Mouse (Mus musculus): ENCODE data around the gene Gtf2a1. TPM values are rescaled to one million over a fixed set of nuclear protein-coding genes. Genes with fewer than 3 reads are reported as not detected.
"Not testable (repeated sequence)": the region's sequence is repeated elsewhere in the genome, so short reads cannot be mapped to it uniquely, and the experiment has no call there.

The Gtf2a1 gene
- polyA plus RNA-seq, 1 experiment from 2014 or later, result 29.9 TPM

DNA sequence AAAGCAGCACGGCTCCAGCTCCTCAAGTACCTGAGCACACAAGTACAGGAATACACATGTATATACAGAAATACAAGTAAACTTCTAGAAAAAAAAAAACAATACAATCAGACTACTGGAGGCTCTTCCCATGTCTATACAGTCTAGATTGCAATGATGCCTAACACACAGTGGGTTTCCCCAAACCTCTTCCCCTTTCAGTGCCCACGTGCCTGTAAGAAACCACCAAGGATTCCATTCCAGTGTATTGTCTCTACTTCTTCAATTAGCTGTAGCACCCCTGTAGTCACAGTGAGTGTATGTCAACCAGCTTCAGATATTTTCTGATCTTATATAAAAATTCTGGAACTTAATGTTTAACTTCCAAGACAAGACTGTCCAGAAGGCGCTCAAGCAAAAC is 1.8 kb upstream of the Gtf2a1 start:
- 93% methylated on average over 3 of the region's 3 CpGs for WGBS

DNA sequence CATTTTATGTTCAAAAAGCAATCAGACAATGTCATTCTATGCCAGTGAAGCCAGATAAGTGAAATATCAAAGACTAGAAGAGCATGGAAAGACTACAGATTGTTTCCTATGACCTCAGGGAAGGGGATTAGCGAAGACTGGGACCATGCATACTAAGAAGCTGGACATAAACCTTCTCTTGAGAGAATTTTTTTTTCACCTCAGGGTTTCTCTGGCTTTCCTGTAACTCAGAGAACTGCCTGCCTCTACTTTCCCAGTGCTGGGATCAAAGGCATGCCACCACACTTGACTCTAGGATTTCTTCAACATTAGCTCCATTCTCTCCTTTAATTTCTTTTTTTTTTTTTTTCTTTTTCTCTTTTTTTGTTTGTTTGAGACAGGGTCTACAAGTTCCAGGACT is 904 bp upstream of the Gtf2a1 start:
- 92% methylated on average over 1 of the region's 1 CpGs for WGBS
- peak overlapping the region; percentile 85 for H3K9ac ChIP-seq (ENCODE audit: low read depth, low read length)
- ATAC-seq, result no peak
- peak overlapping the region; percentile 55 for H3K4me2 ChIP-seq (ENCODE audit: low read depth, low read length)
- peak overlapping the region; percentile 97 for H3K27ac ChIP-seq (ENCODE audit: low read length)
- H3K27me3 ChIP-seq (replicated peaks; ENCODE audit: control insufficient read depth, insufficient read depth, low read length), result no peaks in the 10 kb centered on the region
- peaks cover 11% of the 10 kb centered on the region for H3K4me1 ChIP-seq (ENCODE audit: control insufficient read depth, insufficient read depth, low read length)
- H3K9me3 ChIP-seq (ENCODE audit: control insufficient read depth, low read length), result no peaks in the 10 kb centered on the region
- H3K36me3 ChIP-seq (ENCODE audit: control insufficient read depth, insufficient read depth, low read length), result no peaks in the 10 kb centered on the region
- H3K4me3 ChIP-seq (ENCODE audit: low read length), result peak overlapping the region; percentile 81; the same call in 1 of the 2 replicates

More for the DNA sequence above, 1.8 kb upstream of the Gtf2a1 start:
- Histone ChIP-seq H3K4me2 (ENCODE audit: low read depth, low read length) (no peak overlapping the region), H3K27me3 (replicated peaks; ENCODE audit: control insufficient read depth, insufficient read depth, low read length) (no peaks in the 10 kb centered on the region), H3K36me3 (ENCODE audit: control insufficient read depth, insufficient read depth, low read length) (no peaks in the 10 kb centered on the region), H3K27ac (ENCODE audit: low read length) (no peak overlapping the region), H3K4me1 (ENCODE audit: control insufficient read depth, insufficient read depth, low read length) (peaks cover 8% of the 10 kb centered on the region), H3K9ac (ENCODE audit: low read depth, low read length) (no peak overlapping the region), H3K9me3 (ENCODE audit: control insufficient read depth, low read length) (no peaks in the 10 kb centered on the region), H3K4me3 (ENCODE audit: low read length) (no peak overlapping the region)
- ATAC-seq, result no peak

DNA sequence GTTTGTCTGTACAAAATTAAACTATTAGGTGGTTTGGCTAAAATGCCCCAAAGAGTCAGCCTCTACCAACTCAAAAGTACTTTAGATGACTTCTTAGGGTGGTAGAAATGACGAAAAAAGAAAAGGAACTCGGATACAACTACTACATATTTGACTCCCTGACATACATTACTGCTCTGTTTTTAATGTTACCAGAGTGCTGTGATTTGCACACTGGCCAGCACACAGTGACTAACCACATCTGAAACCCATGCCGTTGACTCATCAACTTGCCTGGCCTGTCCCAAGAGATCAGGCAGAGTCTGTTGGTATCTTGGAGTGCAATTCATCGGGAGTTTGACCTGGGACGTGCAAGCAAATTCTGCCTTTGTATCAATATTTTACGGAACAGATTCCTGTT is 429 bp upstream of the Gtf2a1 start:
- H3K4me3 ChIP-seq (ENCODE audit: low read length), result peak overlapping the region; percentile 81
- WGBS, result 27% methylated on average over 6 of the region's 6 CpGs
- H3K9me3 ChIP-seq (ENCODE audit: control insufficient read depth, low read length), result no peaks in the 10 kb centered on the region
- H3K4me2 ChIP-seq (ENCODE audit: low read depth, low read length), result peak overlapping the region; percentile 55
- peak overlapping the region; percentile 85 for H3K9ac ChIP-seq (ENCODE audit: low read depth, low read length)
- H3K27me3 ChIP-seq (replicated peaks; ENCODE audit: control insufficient read depth, insufficient read depth, low read length), result no peaks in the 10 kb centered on the region
- peaks cover 11% of the 10 kb centered on the region for H3K4me1 ChIP-seq (ENCODE audit: control insufficient read depth, insufficient read depth, low read length)
- peak overlapping the region; percentile 97 for H3K27ac ChIP-seq (ENCODE audit: low read length)
- ATAC-seq, result peak; percentile 27; the same call in 1 of the 2 replicates
- H3K36me3 ChIP-seq (ENCODE audit: control insufficient read depth, insufficient read depth, low read length), result peaks cover 2% of the 10 kb centered on the region; the same call in 1 of the 2 replicates

DNA sequence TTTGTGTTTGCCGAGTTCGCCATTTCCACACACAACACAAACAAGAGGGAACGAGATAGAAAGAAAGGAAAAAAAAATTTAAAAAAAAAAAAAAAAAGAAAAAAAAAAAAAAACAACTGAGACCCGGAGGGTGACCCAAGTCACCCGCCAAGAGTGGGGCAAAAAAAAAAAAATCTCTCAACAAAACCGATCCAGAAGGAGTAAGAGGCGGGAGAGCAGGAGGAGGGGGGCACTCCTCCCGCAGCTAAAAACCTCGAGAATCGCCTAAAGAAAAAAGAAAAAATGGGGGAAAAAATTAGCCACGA is 793 bp downstream of the Gtf2a1 start:
- H3K4me3 ChIP-seq (ENCODE audit: low read length), result peak overlapping the region; percentile 81
- H3K9ac ChIP-seq (ENCODE audit: low read depth, low read length), result peak overlapping the region; percentile 99
- H3K9me3 ChIP-seq (ENCODE audit: control insufficient read depth, low read length), result no peaks in the 10 kb centered on the region
- no peak overlapping the region for H3K4me2 ChIP-seq (ENCODE audit: low read depth, low read length)
- H3K4me1 ChIP-seq (ENCODE audit: control insufficient read depth, insufficient read depth, low read length), result peaks cover 11% of the 10 kb centered on the region
- peak overlapping the region; percentile 100 for H3K27ac ChIP-seq (ENCODE audit: low read length)
- 0% methylated on average over 11 of the region's 11 CpGs for WGBS
- H3K27me3 ChIP-seq (replicated peaks; ENCODE audit: control insufficient read depth, insufficient read depth, low read length), result no peaks in the 10 kb centered on the region
- H3K36me3 ChIP-seq (ENCODE audit: control insufficient read depth, insufficient read depth, low read length), result peaks cover 5% of the 10 kb centered on the region; the same call in 1 of the 2 replicates
- ATAC-seq, result no peak

DNA sequence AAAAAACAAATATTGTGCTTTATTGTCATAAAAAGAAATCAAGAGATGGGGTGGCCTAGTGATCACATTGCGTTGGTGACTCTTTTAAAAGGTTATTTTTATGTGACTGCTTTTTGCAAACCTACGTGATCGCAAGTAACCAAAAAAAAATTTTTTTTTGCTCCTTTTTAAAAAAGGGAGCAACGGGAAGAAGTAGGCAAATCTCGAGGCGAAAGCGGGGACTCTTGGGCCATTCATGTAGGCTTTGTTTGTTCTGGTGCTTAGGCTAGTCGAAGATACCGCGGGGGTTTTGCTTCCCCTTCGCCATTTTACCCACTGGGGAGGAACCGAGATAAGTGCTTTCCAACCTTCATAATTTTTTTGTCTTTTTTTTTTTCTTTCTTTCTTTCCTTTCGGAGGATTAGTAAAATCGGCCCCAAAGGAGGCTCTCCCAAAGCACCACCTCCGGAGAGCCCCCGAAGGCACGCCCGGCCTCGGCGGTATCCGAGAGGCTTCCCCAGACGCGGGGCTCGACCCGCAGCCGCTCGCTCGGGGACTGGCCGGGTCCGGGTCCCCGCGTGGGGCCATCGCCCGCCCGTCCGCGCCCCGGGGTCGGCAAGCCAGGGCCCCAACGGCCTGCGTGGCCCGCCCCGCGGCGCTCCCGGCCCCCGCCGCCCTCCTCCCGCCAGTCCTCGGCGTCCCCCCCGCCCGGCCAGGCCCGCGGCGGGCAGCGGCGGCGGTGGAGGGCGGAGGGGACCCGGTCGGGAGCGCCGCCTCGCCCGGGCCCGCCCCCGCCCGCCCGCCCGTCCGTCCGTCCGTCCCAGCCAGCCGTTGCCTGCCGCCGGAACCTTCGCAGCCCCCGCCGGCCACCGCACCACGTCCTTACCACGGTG is 1.4 kb downstream of the Gtf2a1 start:
- H3K9me3 ChIP-seq (ENCODE audit: control insufficient read depth, low read length), result no peaks in the 10 kb centered on the region
- H3K36me3 ChIP-seq (ENCODE audit: control insufficient read depth, insufficient read depth, low read length), result peaks cover 5% of the 10 kb centered on the region; the same call in 1 of the 2 replicates
- H3K4me3 ChIP-seq (ENCODE audit: low read length), result peak overlapping the region; percentile 81
- peak overlapping the region; percentile 100 for H3K27ac ChIP-seq (ENCODE audit: low read length)
- H3K27me3 ChIP-seq (replicated peaks; ENCODE audit: control insufficient read depth, insufficient read depth, low read length), result no peaks in the 10 kb centered on the region
- H3K4me2 ChIP-seq (ENCODE audit: low read depth, low read length), result peak overlapping the region; percentile 19; the same call in 1 of the 2 replicates
- peaks cover 11% of the 10 kb centered on the region for H3K4me1 ChIP-seq (ENCODE audit: control insufficient read depth, insufficient read depth, low read length)
- ATAC-seq, result peak; percentile 27
- under 1% methylated on average over 68 of the region's 83 CpGs for WGBS
- peak overlapping the region; percentile 99 for H3K9ac ChIP-seq (ENCODE audit: low read depth, low read length)

DNA sequence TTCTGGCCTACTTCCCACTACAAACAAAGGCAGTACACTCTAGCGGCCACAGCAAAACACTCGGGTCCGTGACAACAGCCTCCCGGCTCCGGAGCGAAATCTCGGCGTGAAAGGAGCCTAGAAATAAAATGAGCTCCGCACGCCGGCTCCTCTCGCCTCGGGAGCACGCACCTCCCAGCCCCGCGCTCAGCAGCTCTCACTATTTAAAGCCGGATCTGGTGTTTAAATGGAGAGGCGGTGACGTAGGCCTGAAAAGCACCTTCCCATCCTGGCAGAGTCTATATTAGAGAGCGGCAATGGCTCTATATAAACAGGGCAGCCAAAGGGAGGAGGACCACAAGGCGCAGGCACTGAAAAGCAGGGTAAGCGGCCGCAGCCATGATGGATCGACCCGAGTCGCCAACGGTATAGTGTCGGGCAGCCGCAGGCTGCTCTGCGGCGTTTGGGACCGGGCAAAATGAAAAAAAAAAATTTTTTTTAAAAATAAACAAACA is 2.1 kb downstream of the Gtf2a1 start:
- H3K4me2 ChIP-seq (ENCODE audit: low read depth, low read length), result peak overlapping the region; percentile 71
- peak; percentile 89 for ATAC-seq
- no peaks in the 10 kb centered on the region for H3K9me3 ChIP-seq (ENCODE audit: control insufficient read depth, low read length)
- H3K27me3 ChIP-seq (replicated peaks; ENCODE audit: control insufficient read depth, insufficient read depth, low read length), result no peaks in the 10 kb centered on the region
- H3K27ac ChIP-seq (ENCODE audit: low read length), result peak overlapping the region; percentile 100
- peak overlapping the region; percentile 99 for H3K9ac ChIP-seq (ENCODE audit: low read depth, low read length)
- peak overlapping the region; percentile 81 for H3K4me3 ChIP-seq (ENCODE audit: low read length)
- H3K4me1 ChIP-seq (ENCODE audit: control insufficient read depth, insufficient read depth, low read length), result peaks cover 11% of the 10 kb centered on the region
- H3K36me3 ChIP-seq (ENCODE audit: control insufficient read depth, insufficient read depth, low read length), result peaks cover 5% of the 10 kb centered on the region; the same call in 1 of the 2 replicates
- under 1% methylated on average over 32 of the region's 32 CpGs for WGBS

DNA sequence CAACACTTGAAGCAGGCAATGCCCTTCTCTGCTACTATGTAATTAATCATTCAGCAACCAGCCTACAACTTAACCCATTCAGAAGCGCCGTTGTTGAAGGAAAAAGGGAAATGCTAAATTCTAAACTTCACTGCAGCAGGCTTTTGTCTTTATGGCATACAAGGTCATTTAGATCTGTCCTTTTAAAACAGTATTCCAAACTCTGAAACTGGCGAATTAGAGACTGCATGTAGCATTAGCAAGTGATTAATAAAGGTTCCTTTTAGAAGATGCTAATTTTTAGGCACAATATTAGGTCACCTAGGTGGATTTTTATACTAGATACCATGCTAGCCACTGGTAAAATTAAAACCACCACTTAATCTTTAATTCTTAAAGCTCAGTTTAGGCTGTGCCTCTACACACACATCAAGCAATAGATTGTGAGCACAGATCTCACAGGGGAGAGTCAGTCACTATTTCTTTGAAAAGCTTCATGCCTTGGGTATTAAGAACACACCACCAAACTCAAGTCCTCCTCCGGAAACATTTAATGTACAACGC is 2.7 kb downstream of the Gtf2a1 start:
- Histone ChIP-seq H3K9me3 (ENCODE audit: control insufficient read depth, low read length) (no peaks in the 10 kb centered on the region), H3K4me1 (ENCODE audit: control insufficient read depth, insufficient read depth, low read length) (peaks cover 11% of the 10 kb centered on the region), H3K36me3 (ENCODE audit: control insufficient read depth, insufficient read depth, low read length) (peaks cover 5% of the 10 kb centered on the region; the same call in 1 of the 2 replicates), H3K4me2 (ENCODE audit: low read depth, low read length) (peak overlapping the region; percentile 71), H3K27me3 (replicated peaks; ENCODE audit: control insufficient read depth, insufficient read depth, low read length) (no peaks in the 10 kb centered on the region), H3K9ac (ENCODE audit: low read depth, low read length) (peak overlapping the region; percentile 99), H3K27ac (ENCODE audit: low read length) (no peak overlapping the region; the same call in 1 of the 2 replicates), H3K4me3 (ENCODE audit: low read length) (peak overlapping the region; percentile 81)
- no peak for ATAC-seq
- WGBS, result 13% methylated on average over 5 of the region's 5 CpGs

DNA sequence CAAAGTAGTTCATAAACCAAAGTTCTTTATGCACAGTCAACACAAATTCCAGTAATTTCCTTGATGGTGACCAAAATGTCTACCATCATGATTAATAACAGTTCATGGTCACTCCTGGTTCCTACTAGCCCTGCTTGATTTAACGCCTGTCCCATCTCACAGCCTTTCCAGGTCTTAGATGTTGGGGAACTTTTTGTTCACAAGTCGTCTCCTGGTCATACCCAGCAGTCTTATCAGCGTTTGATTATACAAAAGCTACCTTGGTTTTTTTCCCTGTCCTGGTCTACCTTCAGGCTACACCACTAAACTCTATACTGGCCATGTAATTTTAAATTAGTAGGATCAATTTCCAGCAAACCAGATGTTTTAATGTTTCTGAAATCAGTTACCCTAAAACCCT is 3.2 kb downstream of the Gtf2a1 start:
- peak overlapping the region; percentile 11; the same call in 1 of the 2 replicates for H3K9ac ChIP-seq (ENCODE audit: low read depth, low read length)
- 61% methylated on average over 3 of the region's 3 CpGs for WGBS
- peaks cover 11% of the 10 kb centered on the region for H3K4me1 ChIP-seq (ENCODE audit: control insufficient read depth, insufficient read depth, low read length)
- peaks cover 5% of the 10 kb centered on the region; the same call in 1 of the 2 replicates for H3K36me3 ChIP-seq (ENCODE audit: control insufficient read depth, insufficient read depth, low read length)
- H3K9me3 ChIP-seq (ENCODE audit: control insufficient read depth, low read length), result no peaks in the 10 kb centered on the region
- ATAC-seq, result no peak
- H3K4me3 ChIP-seq (ENCODE audit: low read length), result peak overlapping the region; percentile 81
- no peak overlapping the region for H3K27ac ChIP-seq (ENCODE audit: low read length)
- H3K27me3 ChIP-seq (replicated peaks; ENCODE audit: control insufficient read depth, insufficient read depth, low read length), result no peaks in the 10 kb centered on the region
- H3K4me2 ChIP-seq (ENCODE audit: low read depth, low read length), result peak overlapping the region; percentile 71

DNA sequence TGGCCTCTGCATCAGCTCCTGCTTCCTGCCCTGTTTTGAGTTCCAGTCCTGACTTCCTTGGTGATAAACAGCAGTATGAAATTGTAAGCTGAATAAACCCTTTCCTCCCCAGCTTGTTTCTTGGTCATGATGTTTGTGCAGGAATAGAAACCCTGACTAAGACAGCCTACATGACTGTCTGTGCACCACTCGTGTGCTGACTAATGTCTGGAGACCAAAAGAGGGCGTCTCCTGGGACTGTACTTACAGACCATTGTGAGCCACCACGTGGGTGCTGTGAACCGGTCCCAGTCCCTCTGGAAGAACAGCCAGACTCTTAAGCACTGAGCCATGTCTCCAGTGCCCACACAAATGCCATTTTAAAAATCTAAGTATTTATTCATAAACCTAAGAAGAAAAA is 4.5 kb downstream of the Gtf2a1 start:
- not testable (repeated sequence) for H3K4me2 ChIP-seq (ENCODE audit: low read depth, low read length); H3K9me3 ChIP-seq (ENCODE audit: control insufficient read depth, low read length); H3K27ac ChIP-seq (ENCODE audit: low read length); H3K4me3 ChIP-seq (ENCODE audit: low read length); H3K9ac ChIP-seq (ENCODE audit: low read depth, low read length); ATAC-seq; H3K27me3 ChIP-seq (replicated peaks; ENCODE audit: control insufficient read depth, insufficient read depth, low read length); H3K36me3 ChIP-seq (ENCODE audit: control insufficient read depth, insufficient read depth, low read length); H3K4me1 ChIP-seq (ENCODE audit: control insufficient read depth, insufficient read depth, low read length)
- WGBS, result 97% methylated on average over 4 of the region's 4 CpGs
